Mouse (Mus musculus) heart, adult 18-20 months (tissue): ENCODE results near the gene Spn. TPM values are rescaled to one million over a fixed set of nuclear protein-coding genes. Genes with fewer than 3 reads are reported as not detected.
"Not testable (repeated sequence)": the region's sequence is repeated elsewhere in the genome, so short reads cannot be mapped to it uniquely, and the experiment has no call there.

Source experiments
- DNase-seq, 2 experiments: peaks; one replicate each; pipeline ENCODE4 v3.0.0; 2021 to 2022; ENCODE audit warnings: mixed read lengths in 1 of 2
- long read RNA-seq, 2 experiments: library from polyadenylated mRNA; stranded (forward); transcript quantifications; one replicate each; pipeline ENCODE4 v2.0.0; 2021
- total RNA-seq, 2 experiments: library from RNA; stranded (reverse); gene quantifications; 2 replicates each; pipeline ENCODE4 v1.2.3; 2021

Gene Spn
- total RNA-seq, result 1 to 10 TPM in 1 of 2 experiments, under 1 TPM in 1; 0.55 to 2.6 TPM
- long read RNA-seq, experiment 1, partial matches to known transcripts, result 0 of 1 reads
- long read RNA-seq, experiment 1, other reads (novel, unspliced or antisense), result 1 of 1 reads
- long read RNA-seq, experiment 2, result 0 reads

GRCm38 (mm10) chr7:127137262-127138017, at the start of gene Spn:
Gene Spn (minus strand): TSS chr7:127137823.
- DNase-seq, result no peak

- DNase-seq, result no peak
Observed at GRCm38 (mm10) chr7:127187351-127187750, 49.7 kb upstream of the Spn start.

DNA sequence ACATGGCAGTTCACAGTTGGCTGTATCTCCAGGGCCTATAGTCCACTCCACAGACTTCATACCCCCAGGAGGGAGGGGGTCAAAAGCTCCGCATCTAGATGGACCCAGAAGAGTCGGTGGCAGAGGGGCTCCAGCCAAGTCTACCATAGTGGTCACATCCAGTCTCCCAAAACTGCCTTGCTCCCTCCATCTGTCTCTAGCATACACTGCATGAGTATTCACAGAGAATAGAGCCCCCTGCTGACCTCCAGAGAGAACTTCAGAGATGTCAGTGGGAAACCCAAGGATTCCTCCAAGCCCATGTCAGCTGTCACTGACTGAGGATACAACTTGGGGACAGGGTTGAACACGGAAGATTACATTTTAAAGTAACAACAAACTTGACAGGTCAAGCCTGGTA, 48.0 kb upstream of the Spn start:
- no peak for DNase-seq

GRCm38 (mm10) chr7:127184720-127185119, 47.1 kb upstream of the Spn start:
- no peak for DNase-seq

DNA sequence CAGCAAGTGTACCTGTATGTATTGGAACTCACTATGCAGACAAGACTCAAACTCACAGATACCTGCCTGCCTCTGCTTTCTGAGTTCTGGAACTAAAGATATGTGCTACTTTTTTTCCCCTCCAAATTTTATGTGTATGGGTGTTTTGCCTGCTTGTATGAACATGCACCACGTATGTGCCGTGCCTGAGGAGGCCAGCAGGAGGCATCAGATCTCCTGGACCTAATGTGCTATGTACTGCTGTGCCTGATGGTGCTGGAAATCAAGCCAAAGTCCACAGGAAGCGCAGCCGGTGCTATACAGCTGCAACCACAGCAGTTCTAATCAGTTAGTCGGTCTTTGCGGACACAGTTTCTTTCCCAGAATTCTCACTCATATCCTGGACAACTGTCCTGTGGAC, 46.2 kb upstream of the Spn start:
- no peak for DNase-seq

GRCm38 (mm10) chr7:127183345-127183744, 45.7 kb upstream of the Spn start:
- no peak for DNase-seq

- not testable (repeated sequence) for DNase-seq
Observed at GRCm38 (mm10) chr7:127181724-127182123, 44.1 kb upstream of the Spn start.

DNA sequence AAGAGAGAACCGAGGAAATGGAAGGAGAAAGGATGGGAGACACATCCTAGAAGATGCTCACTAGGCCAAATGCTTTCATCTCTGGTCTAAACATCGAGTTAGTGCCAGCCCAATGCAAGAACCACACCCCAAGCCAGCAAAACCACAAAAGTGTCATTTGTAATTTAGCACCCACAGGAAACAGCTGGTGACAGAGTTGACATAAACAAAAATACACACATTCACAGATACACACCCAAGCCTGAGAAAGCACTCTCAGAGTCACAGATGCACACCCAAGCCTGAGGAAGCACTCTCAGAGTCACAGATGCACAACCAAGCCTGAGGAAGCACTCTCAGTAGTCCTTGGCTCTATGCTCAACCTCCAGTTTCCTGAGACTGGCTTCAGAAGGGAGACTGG, 43.2 kb upstream of the Spn start:
- no peak for DNase-seq

- DNase-seq, result no peak
Observed at GRCm38 (mm10) chr7:127176937-127177336, 39.3 kb upstream of the Spn start.

GRCm38 (mm10) chr7:127166501-127166900, 28.9 kb upstream of the Spn start:
- DNase-seq, result no peak

DNA sequence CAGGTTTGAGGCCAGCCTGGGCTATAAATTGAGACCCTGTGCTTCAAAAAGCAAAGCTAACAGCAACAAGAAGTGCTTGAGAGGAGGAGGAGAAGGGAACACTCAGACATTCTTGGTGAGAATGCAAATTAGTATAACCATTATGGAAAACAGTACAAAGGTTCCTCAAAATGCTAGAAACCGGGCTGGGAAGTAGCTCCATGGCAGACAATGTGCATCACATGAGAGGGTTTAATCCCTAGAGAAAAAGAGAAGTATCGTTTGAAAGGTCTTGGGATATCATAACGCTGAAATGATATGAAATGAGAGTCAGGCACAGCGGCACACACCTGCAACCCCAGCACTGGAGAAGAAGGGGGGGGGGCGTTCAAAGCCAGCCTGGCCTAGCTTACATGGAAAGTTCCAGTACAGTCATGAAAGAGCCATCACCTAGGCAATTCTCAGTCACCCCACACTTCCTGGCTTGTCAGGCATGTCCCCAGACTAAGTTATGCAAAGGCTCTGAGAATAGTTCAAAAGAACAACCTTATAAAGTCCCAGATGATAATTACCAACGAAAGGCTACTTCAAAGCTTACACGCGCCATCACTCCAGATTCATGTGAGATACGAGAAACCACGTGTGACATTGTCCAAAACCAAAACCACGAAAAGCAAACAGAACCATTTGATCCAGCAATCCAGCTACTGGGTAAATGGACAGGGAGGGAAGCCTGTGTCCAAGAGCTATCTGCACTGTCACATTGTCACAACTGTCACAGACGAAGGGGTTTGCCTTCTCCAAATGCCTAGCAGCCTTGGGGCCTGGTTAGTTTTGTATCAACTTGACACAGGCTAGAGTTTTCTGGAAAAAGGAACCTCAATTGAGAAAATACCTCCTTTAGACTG, 28.2 kb upstream of the Spn start:
- DNase-seq, result no peak

- no peak for DNase-seq
Observed at GRCm38 (mm10) chr7:127164002-127164401, 26.4 kb upstream of the Spn start.

DNA sequence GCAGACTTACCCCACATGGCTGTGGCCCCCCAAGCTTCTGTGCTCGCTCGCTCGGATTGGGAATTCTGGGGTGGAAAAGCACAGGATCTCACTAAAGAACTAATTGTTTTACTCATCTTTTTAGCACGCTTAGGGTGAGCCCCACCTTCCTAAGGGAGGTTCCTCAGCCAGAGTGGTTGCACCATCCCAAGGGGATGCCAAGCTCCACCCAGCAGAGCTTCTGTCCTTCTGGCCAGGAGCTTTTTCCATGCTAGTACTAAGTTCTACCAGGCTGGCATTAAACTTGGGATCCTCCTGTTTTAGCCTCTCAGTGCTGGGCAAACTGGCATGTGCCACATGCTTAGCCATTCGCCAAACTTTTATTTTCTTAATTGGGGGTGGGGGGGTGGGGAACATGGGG, 24.9 kb upstream of the Spn start:
- no peak for DNase-seq

- DNase-seq, result peak; percentile 22 to 54
Observed at GRCm38 (mm10) chr7:127157548-127157947, 19.9 kb upstream of the Spn start.

DNA sequence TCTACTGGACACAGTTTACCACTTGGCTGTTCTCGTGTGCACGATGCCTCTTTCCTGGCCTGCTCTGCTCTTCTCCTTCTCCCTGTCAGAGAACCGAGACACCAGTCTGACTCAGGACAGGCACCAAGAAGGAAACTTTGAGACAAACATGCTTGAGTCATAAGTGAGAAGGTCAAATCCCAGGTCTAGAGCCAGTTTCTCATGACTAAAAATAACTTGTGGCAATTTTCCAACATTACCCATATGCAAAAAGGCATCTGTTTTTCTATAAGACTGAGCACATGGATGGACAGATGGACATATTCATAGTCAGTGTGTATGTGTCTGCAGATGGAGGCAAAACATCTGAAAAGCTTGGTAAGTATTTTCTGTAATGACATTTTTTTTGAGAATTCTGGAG, 15.9 kb upstream of the Spn start:
- DNase-seq, result no peak

GRCm38 (mm10) chr7:127152464-127152863, 14.8 kb upstream of the Spn start:
- DNase-seq, result no peak

- DNase-seq, result no peak
Observed at GRCm38 (mm10) chr7:127147901-127148300, 10.3 kb upstream of the Spn start.

GRCm38 (mm10) chr7:127146267-127146603, 8.6 kb upstream of the Spn start:
- no peak for DNase-seq

DNA sequence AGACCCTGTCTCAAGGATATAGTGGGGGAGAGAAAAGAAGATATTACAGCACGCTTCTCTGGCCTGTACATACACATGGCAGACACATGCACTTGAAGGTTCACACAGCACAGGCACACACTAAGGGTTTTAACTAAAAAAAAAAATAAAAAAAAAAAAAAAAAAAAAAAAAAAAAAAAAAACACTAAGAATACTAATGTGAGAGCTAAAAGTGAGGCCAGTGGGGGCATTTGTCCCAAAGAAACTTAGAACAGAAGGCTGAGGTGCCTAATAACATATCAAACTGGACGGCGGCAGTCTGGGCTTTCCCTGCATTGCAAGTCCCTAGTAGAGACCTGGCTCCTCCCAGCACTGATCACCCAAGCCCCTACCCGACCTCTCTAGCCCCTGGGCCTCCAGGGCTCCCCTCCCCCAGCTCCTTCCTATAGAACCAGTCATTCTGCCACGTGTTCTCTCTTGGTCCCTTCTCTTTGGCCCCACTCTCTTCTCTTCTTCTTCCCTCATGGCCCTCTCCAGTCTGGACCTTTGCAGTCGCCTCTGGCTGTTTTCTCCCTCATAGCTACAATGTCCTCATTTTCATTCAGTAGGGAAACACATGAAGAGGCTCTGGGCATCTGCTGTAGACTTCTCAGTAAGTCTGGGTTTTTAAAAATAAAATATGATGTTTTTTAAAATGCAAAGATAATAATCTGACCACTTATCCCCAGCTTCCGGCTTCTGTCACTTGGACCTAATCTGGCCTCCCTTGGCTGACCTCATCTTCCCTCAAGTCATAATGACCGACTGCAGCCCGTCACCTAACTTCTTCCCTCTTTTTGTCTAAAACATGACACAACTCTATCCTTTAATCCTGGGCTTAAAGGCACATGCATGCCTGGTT, 8.0 kb upstream of the Spn start:
- no peak for DNase-seq

DNA sequence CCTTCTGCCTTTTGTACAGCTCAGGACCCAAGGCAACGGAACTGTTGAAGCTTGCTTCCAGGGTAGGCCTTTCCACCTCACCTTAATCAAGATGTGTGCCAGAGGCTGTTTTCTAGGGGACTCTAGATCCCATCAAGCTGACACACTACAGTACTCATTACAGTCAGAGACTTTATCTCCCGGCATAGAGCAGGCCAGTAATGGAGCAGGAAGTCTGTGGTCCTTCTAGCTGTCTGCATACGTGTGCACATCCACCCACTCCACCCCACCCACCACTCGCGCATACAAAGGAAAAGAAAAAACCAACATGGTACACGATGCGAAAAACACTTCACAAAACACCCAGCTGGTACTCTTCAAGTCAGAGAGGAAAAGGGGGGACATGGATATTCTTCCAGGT, 6.8 kb upstream of the Spn start:
- DNase-seq, result no peak

- DNase-seq, result no peak
Observed at GRCm38 (mm10) chr7:127142666-127143065, 5.0 kb upstream of the Spn start.

GRCm38 (mm10) chr7:127142214-127142613, 4.6 kb upstream of the Spn start:
- no peak for DNase-seq
